Mouse (Mus musculus) G1E-ER4 (cell line): ENCODE results near the gene Gm11937. TPM values are rescaled to one million over a fixed set of nuclear protein-coding genes. Genes with fewer than 3 reads are reported as not detected.
"Not testable (repeated sequence)": the region's sequence is repeated elsewhere in the genome, so short reads cannot be mapped to it uniquely, and the experiment has no call there.

ENCODE experiments used
- GATA1 ChIP-seq: IDR thresholded peaks from one replicate; pipeline ENCODE4 v1.8.0; 2012; ENCODE audit warnings: low read length, inconsistent platforms
- polyA plus RNA-seq: library from polyadenylated mRNA; stranded (reverse); fragments of >175 nt; gene quantifications from 2 replicates; pipeline ENCODE4 v1.2.3, GENCODE M21; 2012

The Gm11937 gene
- not detected in 2 replicates for polyA plus RNA-seq

DNA sequence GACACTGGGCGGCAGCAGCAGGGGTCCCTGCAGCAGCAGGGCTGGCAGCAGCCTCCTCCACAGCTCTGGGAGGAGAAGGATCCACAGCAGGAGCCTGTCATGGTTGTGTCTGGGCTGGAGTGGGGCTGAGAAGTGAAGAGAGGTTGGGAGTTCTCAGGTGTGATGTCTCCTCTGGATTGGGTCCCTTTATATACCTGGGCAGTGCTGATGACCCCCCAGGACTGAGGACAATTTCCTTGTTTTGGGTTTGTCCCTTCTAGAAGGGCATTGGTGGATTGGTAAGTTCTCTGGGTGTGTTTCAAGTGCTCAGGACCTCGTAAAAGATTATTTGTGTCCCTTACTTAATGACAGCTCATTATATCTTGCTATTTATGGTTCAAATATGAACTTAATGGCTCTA lies at the start of gene Gm11937:
Gene Gm11937, minus strand, starts transcription at position 101 of the 400 bp plus-strand sequence.
- TF ChIP-seq GATA1 = not testable (repeated sequence)

DNA sequence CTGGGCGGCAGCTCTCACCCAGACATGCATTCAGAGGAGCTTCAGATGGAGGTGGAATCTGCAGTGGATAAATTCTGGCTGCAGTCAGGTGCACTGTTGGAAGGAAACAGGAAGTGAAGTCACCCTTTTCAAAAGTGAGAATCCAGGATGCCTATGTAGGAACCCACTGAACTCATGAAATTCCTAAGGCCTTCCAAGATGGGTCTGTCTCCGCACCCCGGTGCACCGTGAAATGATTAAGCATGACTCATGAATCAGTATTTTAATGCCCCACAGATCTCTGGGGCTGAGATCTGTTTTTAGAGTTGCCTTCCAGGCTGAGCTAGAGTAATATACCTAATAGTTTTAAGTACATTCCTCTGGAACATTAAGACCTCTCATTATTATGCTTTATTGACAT lies 49.3 kb upstream of the Gm11937 start:
- TF ChIP-seq GATA1 = no peak

DNA sequence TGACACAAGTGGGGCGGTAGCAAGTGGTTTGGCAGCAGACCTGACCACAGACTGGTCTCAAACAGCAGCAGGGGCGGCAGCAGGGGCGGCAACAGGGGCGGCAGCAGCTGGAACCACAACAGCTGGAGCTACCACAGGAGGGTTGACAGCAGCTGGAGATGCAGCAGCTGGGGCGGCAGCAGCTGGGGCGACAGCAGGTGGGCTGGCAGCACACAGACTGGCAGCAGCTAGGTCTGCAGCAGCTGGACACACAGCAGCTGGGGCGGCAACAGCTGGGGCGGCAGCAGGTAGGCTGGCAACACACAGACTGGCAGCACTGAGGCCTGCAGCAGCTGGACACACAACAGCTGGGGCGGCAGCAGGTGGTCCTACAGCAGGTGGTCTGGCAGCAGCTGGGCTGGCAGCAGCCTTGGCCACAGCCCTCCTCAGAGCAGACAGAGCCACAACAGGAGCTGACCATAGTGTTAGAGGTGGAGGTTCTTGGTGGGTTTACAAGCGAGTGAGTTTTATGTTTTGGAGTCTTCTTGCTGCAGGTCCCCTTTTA lies 48.5 kb upstream of the Gm11937 start, which contains the start of gene Gm11563:
Gene Gm11563, minus strand, starts transcription at position 494 of the 544 bp plus-strand sequence.
- not testable (repeated sequence) for TF ChIP-seq GATA1

DNA sequence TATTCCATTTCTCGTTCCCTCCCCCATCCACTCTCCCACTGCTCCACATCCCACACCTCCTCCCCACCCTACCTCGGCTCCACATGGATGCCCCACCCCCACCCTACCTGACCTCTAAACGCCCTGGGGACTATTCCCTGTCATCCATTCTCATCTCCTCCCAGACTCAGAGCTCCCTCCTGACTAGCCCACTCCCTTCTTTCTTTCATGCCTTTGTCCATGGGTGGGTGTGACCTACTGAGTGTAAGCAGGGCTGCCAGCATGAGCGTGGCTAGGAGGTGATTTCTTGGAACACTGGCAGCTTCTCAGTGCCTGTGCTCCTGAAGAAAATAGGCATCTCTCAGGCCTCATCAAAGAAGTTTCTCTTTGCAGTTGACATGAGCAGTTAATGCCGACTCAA lies 47.1 kb upstream of the Gm11937 start:
- no peak for TF ChIP-seq GATA1

DNA sequence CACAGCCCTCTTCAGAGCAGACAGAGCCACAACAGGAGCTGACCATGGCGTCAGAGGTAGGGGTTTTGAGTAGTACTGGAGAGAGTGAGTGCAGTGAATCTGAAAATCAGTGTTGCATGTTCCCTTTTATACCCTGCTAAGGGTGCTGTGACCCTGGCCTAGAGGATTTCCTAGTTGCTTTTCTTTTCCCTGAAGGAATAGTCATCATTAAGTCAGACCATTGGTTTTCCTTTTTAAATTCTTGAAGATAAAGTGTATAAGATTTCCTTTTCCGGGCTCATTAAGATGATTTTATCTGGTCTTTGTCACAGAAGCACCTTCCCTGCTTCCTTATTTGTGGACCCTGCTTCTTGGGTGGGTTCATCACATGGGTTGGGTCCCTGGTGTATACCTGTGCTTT lies 40.1 kb upstream of the Gm11937 start, which contains the start of gene Gm11555:
Gene Gm11555, minus strand, starts transcription at position 101 of the 400 bp plus-strand sequence.
- no peak for TF ChIP-seq GATA1

DNA sequence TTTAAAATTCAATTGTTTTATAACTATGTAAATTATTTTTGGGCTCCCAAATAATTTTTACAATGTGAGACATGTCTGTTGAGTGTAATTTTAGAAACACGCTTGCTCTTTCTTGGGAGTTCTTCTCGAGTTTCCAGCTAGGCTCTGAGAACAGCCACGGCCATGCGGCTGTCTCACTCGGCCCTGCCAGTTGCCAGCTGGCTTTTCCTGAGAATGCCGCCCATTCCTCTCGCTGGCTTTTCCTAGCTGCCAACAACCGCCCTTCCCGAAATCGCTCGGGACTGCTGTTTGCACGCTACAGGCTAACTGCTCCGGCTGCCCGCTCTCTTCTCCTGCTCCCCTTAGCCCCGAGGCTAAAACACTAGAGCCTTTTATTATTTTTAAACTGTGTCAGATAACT lies 36.5 kb upstream of the Gm11937 start:
- TF ChIP-seq GATA1 = no peak

DNA sequence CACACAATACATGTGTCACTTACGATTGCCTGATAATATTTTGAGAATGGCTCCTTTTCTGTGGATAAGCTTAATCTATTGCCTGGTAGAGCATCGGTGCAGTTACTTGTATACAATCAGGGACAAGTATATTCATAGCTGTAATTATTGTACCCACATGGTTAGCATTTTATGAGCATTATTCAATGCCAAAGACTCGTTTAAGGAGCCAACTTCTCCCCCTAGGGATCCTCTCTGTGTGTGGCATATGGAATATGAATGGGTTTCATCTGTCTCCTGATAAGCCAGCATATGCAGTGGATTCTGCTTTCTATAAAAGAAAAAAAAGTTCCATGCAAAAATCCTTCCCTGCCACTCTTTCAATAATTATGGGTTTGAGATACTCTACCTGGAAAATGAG lies 34.4 kb upstream of the Gm11937 start:
- no peak for TF ChIP-seq GATA1

DNA sequence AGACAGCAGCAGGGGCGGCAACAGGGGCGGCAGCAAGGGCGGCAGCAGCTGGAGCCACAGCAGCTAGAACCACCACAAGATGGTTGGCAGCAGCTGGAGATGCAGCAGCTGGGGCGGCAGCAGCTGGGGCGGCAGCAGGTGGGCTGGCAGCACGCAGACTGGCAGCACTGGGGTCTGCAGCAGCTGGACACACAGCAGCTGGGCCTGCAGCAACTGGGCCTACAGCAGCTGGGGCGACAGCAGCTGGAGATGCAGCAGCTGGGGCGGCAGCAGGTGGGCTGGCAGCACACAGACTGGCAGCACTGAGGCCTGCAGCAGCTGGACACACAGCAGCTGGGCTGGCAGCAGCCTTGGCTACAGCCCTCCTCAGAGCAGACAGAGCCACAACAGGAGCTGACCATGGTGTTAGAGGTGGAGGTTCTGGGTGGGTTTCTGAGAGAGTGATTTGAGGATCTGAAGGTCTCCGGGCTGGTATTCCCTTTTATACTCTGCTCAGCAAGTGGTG lies 33.7 kb upstream of the Gm11937 start, which contains the start of gene Krtap4-7:
Gene Krtap4-7, minus strand, starts transcription at position 455 of the 505 bp plus-strand sequence.
- TF ChIP-seq GATA1 = not testable (repeated sequence)

DNA sequence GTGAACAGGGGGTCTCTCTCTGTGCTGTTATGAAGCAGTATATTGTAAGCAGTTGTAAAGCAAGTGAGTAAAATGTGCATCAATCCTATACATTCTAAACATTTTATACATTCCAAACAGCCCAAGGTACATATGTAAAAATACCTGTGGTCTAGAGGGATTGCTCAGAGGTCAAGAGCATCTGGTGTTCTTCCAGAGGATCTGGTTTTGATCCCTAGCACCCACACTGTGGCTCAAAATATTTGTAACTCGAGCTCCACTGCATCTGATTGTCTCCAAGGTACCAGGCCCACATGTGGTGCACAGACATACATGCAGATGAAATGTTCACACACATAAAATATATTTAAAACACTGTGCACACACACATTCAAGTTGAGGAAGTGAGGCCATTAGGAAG lies 30.9 kb upstream of the Gm11937 start:
- no peak for TF ChIP-seq GATA1

DNA sequence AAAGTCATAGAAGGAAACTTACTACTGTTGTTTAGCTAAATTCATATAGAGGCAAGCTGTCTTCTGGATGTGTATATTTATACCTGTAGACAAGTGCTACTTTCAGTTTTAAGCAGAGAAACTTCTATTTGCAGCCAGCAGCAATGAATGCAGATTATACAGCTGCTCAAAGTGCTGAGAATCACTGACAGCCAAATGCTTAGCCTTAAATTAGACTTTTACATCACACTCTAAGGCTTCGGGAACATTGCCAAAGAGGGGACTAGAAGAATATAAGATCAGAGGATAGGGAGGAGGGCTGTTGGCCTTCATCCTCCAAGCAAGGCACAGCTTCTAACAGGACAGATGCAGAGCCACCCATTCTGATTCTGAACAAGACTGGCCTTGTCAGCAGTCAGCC lies 27.1 kb upstream of the Gm11937 start:
- TF ChIP-seq GATA1 = no peak

DNA sequence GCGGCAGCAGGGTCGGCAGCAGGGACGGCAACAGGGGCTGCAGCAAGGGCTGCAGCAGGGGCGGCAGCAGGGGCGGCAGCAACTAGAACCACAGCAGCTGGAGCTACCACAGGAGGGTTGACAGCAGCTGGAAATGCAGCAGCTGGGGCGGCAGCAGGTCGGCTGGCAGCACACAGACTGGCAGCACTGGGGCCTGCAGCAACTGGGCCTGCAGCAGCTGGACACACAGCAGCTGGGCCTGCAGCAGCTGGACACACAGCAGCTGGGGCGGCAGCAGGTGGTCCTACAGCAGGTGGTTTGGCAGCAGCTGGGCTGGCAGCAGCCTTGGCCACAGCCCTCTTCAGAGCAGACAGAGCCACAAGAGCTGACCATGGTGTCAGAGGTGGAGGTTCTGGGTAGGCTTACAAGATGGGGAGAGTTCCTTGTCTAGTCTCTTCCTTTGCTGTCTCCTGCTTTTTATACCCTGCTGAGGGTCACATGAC lies 24.7 kb upstream of the Gm11937 start, which contains the start of gene Krtap4-2:
Gene Krtap4-2, minus strand, starts transcription at position 432 of the 482 bp plus-strand sequence.
- no peak for TF ChIP-seq GATA1

DNA sequence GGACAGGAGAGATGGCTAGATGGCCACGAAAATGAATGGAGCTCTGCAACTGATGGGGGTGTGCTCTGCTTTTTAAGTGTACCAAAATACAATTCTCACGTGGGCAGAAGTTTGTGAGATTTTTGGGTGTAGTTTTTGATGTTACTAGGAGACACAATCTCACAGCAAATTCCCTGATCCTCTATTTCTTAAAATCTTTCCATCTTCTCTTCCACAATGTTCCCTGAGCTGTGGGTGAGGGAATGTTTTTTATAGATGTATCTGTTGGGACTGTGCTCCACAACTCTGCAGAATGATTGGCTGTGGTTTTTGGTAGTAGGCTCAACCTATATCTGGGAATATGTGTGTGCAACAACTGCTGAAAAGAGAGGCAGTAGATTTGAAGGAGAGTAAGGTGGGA lies 23.3 kb upstream of the Gm11937 start:
- TF ChIP-seq GATA1 = no peak

DNA sequence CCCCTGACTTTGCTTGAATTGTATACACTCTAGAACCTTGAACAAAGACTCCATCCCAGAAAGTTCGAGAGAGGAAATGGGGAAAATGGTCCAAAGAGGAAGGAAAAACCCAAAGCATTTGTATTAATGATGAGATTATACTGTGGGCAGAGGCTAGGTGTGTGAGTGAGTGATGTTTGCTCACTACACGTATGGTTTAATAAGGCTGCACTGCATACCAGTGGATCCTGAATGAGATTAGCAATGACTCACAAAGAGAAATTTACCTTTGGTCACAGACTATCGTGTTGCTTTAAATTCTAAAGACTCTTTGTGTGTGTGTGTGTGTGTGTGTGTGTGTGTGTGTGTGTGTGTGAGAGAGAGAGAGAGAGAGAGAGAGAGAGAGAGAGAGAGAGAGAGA lies 20.9 kb upstream of the Gm11937 start:
- TF ChIP-seq GATA1 = no peak

DNA sequence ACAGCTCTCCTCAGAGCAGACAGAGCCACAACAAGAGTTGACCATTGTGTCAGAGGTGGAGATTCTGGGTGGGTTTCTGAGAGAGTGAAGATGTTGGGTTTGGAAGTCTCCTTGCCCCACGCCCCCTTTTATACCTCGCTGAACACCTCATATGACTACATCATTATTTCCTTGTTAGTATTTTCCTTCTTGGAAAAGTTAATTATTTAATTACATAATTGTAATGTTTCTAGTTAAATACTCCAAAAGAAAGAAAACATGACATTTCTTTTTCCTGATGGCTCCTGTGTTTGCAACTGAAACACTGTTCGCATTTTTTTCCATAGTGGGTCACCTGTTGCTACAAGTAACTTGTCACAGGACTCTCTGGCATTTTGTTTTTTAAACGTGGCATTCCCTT lies 18.1 kb upstream of the Gm11937 start, which contains the start of gene Krtap4-1:
Gene Krtap4-1, minus strand, starts transcription at position 101 of the 400 bp plus-strand sequence.
- TF ChIP-seq GATA1 = no peak

DNA sequence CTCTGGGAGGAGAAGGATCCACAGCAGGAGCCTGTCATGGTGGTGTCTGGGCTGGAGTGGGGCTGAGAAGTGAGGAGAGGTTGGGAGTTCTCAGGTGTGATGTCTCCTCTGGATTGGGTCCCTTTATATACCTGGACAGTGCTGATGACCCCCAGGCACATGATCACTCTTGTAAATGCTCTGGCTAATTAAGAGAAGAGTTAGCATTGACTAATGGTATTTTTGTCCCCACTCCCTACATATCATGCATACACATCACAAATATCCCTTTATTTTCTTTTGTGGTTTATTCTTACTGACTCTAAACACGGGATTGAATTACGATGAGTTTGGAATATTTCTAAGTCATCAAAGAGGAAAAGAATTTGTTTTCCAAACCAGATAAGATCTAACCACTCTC lies 10.3 kb upstream of the Gm11937 start, which contains the start of gene Gm11562:
Gene Gm11562, minus strand, starts transcription at position 101 of the 400 bp plus-strand sequence.
- TF ChIP-seq GATA1 = no peak

DNA sequence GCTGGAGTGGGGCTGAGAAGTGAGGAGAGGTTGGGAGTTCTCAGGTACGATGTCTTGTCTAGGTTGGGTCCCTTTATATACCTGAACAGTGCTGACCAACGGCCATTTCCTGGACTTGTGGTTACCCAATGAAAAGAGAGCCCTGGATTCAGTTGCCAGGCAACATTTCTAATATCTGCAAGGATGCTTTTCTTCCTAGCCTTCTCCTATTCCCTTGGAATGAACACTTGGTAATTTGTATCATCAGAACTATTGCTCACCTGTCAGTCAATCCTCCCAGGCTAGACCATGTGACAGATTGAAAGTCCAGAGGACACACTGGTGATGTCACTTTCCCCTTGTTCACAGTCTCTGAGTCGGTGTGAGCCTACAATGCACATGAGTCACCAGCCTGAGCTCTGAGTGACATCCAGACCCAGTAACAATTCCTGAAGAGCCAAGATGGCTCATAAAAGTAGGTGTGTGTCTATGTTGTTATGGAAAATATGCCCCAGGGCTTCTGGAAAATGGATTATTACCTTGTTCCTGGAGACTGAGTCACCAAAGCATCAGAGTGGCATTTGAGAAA lies 4.9 kb upstream of the Gm11937 start, which contains the start of gene Krtap2-4:
Gene Krtap2-4, minus strand, starts transcription at position 51 of the 568 bp plus-strand sequence.
- no peak for TF ChIP-seq GATA1
